Mouse (Mus musculus): ENCODE results near the gene H13. TPM values are rescaled to one million over a fixed set of nuclear protein-coding genes. Genes with fewer than 3 reads are reported as not detected.

The H13 gene
- polyA plus RNA-seq, 1 experiment from 2014 or later: 129 TPM

DNA sequence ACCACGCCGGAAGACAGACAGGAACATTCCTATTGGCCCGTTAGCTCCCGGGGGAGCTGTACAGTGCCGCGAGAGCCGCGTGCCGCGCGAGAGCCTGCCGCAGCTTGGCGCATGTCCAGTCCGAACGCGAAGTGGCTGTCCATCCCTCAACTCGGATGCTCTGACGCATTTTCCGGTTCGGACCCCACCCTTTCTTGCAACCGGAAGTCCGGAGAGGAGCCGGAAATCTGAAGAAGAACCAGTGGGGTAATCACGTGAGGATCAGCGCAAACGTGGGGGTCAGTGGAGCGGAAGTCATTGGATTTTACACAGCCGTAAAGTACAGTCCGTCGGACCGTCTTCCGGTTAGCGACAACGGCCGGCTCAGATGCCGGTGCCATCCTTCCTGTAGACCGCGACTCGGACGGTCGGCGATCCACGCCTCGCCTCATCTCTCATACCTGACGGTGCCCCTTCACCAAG lies 17.6 kb downstream of the H13 start, which contains the start of gene Mcts2:
TSS of gene Mcts2 (plus strand) at position 230 of the 462 bp plus-strand sequence.
- 52% methylated on average over 45 of the region's 45 CpGs for WGBS
- Histone ChIP-seq H3K4me3 (peak within 1 kb of the TSS; percentile 42), H3K36me3 (peaks cover 90% of the 10 kb centered on the region), H3K27me3 (no peaks in the 10 kb centered on the region), H3K27ac (no peak within 1 kb of the TSS), H3K9ac (peak within 1 kb of the TSS; percentile 45), H3K9me3 (peaks cover 11% of the 10 kb centered on the region; the same call in 1 of the 2 replicates), H3K4me2 (replicated peaks) (peak within 1 kb of the TSS; percentile 63), H3K4me1 (no peaks in the 10 kb centered on the region; the same call in 1 of the 2 replicates)
- peak; percentile 92 for ATAC-seq (ENCODE audit: insufficient number of reproducible peaks, insufficient read depth, low FRiP score, low TSS enrichment)

DNA sequence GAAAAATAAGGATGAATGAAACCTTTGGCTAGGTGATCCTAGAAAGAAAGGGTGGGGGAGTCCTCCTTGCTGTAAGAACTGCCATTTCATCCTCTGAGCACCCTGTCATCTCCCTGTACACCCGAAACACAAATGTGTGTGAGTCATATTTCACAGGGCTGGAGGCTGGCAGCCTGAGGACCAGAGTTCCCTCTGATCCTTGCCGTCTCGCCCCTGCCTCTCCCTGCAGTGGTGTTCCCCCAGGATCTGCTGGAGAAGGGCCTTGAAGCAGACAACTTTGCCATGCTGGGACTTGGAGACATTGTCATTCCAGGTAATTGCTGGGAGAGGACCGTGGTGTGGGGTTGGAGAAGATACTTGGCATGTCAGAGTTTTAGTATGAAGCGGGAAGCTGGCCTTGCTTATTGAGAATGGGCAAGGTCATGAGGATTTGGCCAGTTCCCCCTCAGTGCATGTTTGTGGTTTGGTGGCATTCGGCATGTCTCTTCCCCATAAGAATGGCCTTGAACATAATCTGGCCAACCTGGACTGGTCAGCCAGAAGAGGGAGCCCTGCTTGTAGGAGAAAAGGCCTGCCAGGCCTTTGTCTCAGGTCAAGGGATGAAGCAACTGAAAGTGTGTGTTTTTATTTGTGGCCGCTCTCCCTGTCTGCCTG lies 22.4 kb downstream of the H13 start:
- H3K4me2 ChIP-seq (replicated peaks): no peak overlapping the region
- no peak for ATAC-seq (ENCODE audit: insufficient number of reproducible peaks, insufficient read depth, low FRiP score, low TSS enrichment)
- 0 out of 2 replicates have a peak, but pooled peaks cover 4% of the 10 kb centered on the region for H3K9me3 ChIP-seq
- no peak overlapping the region for H3K4me3 ChIP-seq
- H3K36me3 ChIP-seq: peaks cover 67% of the 10 kb centered on the region
- H3K9ac ChIP-seq: peak overlapping the region; percentile 4
- peak overlapping the region; percentile 32; the same call in 1 of the 2 replicates for H3K27ac ChIP-seq
- no peaks in the 10 kb centered on the region for H3K27me3 ChIP-seq
- no peaks in the 10 kb centered on the region; the same call in 1 of the 2 replicates for H3K4me1 ChIP-seq
- 67% methylated on average over 7 of the region's 7 CpGs for WGBS

DNA sequence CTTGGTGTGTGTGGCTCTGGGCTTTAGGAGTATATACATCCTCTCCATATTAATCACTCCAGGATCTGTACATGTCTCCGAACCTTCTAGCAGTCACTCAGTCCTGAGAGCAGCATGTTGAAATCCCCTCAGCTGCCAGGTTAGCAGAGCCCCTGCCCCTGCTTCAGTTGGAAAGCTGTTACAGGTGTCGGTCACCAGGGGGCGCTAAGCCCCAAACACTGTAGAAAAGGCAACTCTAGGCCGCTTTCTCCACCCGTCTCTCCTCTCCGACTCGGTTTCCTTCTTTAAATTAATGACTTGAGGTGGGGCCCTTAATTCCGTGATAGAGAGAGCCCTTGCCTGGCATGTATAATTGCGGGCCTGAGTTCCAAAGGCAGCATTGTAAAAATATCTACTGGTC lies 24.0 kb downstream of the H13 start:
- H3K4me1 ChIP-seq: peaks cover 3% of the 10 kb centered on the region
- H3K4me3 ChIP-seq: no peak overlapping the region
- WGBS: 16% methylated on average over 9 of the region's 9 CpGs
- H3K27ac ChIP-seq: peak overlapping the region; percentile 18; the same call in 1 of the 2 replicates
- peaks cover 59% of the 10 kb centered on the region for H3K36me3 ChIP-seq
- no peaks in the 10 kb centered on the region for H3K9me3 ChIP-seq
- no peak for ATAC-seq (ENCODE audit: insufficient number of reproducible peaks, insufficient read depth, low FRiP score, low TSS enrichment)
- H3K9ac ChIP-seq: no peak overlapping the region
- H3K27me3 ChIP-seq: no peaks in the 10 kb centered on the region
- H3K4me2 ChIP-seq (replicated peaks): peak overlapping the region; percentile 33

DNA sequence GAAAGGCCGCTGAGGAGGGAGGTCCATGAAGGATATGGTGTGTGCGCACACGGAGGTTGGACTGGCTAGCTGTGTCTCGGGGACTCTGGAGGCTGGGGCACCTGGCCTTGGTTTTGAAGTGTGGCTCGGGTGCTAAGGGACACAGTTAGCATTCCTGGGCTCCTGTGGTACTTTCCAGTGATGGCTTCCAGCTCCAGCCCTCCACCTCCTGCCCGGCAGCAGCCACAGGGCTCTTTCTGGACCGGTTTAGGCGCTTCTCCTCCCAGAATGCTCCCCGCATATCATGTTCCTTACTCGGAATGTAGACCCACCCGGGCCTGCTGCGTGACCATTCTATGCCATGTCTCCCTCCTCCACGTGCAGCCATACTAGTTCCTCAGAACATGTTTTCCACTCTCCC lies 24.5 kb downstream of the H13 start:
- Histone ChIP-seq H3K9me3 (no peaks in the 10 kb centered on the region), H3K4me3 (no peak overlapping the region), H3K27me3 (no peaks in the 10 kb centered on the region), H3K9ac (peak overlapping the region; percentile 20; the same call in 1 of the 2 replicates), H3K4me2 (replicated peaks) (peak overlapping the region; percentile 33), H3K27ac (peak overlapping the region; percentile 18; the same call in 1 of the 2 replicates), H3K36me3 (peaks cover 59% of the 10 kb centered on the region), H3K4me1 (peaks cover 3% of the 10 kb centered on the region; the same call in 1 of the 2 replicates)
- WGBS: 79% methylated on average over 13 of the region's 13 CpGs
- ATAC-seq (ENCODE audit: insufficient number of reproducible peaks, insufficient read depth, low FRiP score, low TSS enrichment): no peak

DNA sequence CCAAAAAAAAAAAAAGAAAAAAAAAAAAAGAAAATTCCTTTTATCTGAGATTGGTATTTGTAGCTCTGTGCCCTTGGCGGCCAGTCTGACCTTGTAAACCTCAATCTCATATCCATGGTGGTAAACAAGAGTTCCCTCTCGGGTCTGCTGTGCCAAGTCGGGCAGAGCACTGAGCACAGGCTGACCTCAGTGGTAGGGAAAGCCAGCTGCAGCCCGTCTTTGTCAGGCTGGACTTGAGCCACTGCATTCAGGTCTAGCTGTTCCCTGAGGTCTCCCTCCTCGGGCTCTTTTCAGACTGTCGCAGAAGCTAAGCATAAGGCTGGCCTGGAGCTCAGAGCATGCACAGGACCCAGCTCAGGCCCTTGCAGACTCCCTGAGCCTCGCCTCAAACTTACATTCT lies 25.4 kb downstream of the H13 start:
- no peak overlapping the region for H3K27ac ChIP-seq
- H3K9ac ChIP-seq: no peak overlapping the region
- H3K27me3 ChIP-seq: no peaks in the 10 kb centered on the region
- H3K4me3 ChIP-seq: no peak overlapping the region
- ATAC-seq (ENCODE audit: insufficient number of reproducible peaks, insufficient read depth, low FRiP score, low TSS enrichment): no peak
- peaks cover 59% of the 10 kb centered on the region for H3K36me3 ChIP-seq
- no peak overlapping the region for H3K4me2 ChIP-seq (replicated peaks)
- 62% methylated on average over 7 of the region's 7 CpGs for WGBS
- H3K9me3 ChIP-seq: no peaks in the 10 kb centered on the region
- peaks cover 3% of the 10 kb centered on the region; the same call in 1 of the 2 replicates for H3K4me1 ChIP-seq

DNA sequence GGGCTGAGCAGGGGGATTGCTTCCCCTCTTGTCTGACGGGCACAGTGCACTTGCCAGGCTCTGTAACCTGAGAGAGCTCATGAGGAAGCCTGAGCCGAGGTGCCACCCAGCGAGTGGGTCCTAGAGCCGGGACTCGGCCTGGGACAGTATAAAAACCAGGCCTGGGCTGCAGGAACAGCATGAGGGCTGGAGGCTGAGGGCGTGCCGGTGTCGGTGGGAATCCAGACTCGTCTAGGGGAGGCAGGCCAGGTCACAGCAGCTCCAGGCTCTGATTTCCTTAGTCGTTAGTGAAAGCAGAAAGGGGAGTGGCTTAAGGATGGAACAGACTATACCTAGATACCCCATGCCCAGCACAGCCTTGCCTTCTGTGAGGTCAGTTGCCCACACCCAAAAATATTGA lies 26.8 kb downstream of the H13 start:
- 56% methylated on average over 10 of the region's 10 CpGs for WGBS
- Histone ChIP-seq H3K9me3 (no peaks in the 10 kb centered on the region), H3K9ac (peak overlapping the region; percentile 55; the same call in 1 of the 2 replicates), H3K4me1 (peaks cover 3% of the 10 kb centered on the region; the same call in 1 of the 2 replicates), H3K27me3 (no peaks in the 10 kb centered on the region), H3K36me3 (peaks cover 60% of the 10 kb centered on the region), H3K27ac (peak overlapping the region; percentile 77; the same call in 1 of the 2 replicates), H3K4me3 (no peak overlapping the region), H3K4me2 (replicated peaks) (no peak overlapping the region)
- peak; percentile 22; the same call in 1 of the 2 replicates for ATAC-seq (ENCODE audit: insufficient number of reproducible peaks, insufficient read depth, low FRiP score, low TSS enrichment)

DNA sequence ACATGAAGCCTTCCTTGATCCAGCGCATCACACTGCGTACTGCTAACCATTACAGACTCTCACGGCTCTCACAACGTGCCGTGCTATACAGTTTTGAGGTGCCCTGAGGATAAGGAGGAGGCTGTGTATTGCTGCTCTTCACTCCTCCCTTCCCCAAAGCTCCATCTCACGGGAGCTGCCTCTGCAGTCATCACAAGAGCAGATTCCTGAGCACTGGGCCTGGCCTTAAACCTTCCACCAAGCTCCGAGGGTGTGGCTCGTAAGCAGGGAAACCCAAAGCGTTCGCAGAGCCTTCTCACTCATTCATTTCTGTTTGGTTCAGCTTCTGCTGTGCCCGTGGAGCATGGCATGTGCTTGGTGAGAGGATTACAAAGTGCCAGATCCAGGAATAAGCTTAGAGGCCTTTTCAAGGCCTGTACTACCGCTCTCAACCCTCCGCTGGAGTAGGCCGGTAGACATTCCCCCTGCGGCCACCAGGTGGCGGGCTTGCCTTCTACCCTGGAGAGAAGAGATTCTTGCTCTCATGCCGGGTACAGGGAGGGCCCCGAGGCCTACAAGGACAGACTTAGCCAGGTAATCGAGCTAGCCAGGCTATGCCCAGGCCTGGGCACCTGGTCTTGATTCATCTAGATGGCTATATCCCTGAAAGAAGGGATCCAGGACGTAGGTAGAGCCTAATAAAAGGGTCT lies 27.4 kb downstream of the H13 start:
- ATAC-seq (ENCODE audit: insufficient number of reproducible peaks, insufficient read depth, low FRiP score, low TSS enrichment): no peak
- Histone ChIP-seq H3K9ac (peak overlapping the region; percentile 55), H3K27me3 (no peaks in the 10 kb centered on the region), H3K27ac (peak overlapping the region; percentile 77), H3K4me3 (no peak overlapping the region), H3K4me1 (peaks cover 3% of the 10 kb centered on the region; the same call in 1 of the 2 replicates), H3K4me2 (replicated peaks) (no peak overlapping the region), H3K36me3 (peaks cover 66% of the 10 kb centered on the region), H3K9me3 (no peaks in the 10 kb centered on the region)
- 41% methylated on average over 20 of the region's 20 CpGs for WGBS

DNA sequence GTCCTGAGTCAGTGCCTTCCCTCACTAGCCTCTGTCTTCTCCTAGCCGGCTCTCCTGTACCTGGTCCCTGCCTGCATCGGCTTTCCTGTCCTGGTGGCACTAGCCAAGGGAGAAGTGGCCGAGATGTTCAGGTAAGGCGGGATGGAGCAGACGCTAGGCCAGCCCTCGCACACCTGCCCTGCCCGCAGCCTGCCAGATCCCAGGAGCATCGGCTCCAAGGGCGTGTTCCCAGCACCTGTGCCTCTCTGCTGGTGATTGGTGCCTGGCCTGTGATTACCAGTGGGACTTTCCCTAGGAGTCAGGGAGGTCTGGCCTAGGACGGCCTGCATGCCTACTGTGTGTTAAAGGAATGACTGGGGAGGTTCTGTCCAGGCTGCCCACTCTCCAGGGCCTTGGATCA lies 30.9 kb downstream of the H13 start:
- H3K4me1 ChIP-seq: peaks cover 3% of the 10 kb centered on the region; the same call in 1 of the 2 replicates
- no peak overlapping the region for H3K27ac ChIP-seq
- H3K4me2 ChIP-seq (replicated peaks): no peak overlapping the region
- H3K27me3 ChIP-seq: no peaks in the 10 kb centered on the region
- no peak for ATAC-seq (ENCODE audit: insufficient number of reproducible peaks, insufficient read depth, low FRiP score, low TSS enrichment)
- H3K9me3 ChIP-seq: no peaks in the 10 kb centered on the region
- H3K9ac ChIP-seq: no peak overlapping the region
- whole genome bisulfite sequencing: 91% methylated on average over 10 of the region's 10 CpGs
- H3K36me3 ChIP-seq: peaks cover 90% of the 10 kb centered on the region
- H3K4me3 ChIP-seq: no peak overlapping the region

DNA sequence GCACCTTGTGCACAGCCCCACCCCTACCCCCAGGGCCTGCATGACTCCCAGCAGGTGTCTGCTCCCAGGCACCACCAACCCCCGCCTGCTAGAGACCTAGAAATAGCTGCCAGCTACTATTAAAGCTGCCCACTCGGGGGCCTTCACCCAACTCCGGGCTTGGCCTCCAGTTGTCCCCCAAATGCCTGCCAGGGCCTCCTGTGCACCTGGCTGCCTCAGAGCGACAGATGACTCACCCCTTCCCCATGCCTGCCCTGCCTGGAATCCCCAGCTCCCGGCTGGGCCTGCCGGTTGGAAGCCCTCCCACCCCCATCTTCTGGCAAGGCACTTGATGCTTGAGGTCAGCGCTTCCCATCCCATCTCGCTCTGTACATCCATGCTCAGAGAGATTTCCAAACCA lies 31.5 kb downstream of the H13 start:
- ATAC-seq (ENCODE audit: insufficient number of reproducible peaks, insufficient read depth, low FRiP score, low TSS enrichment): no peak
- Histone ChIP-seq H3K4me3 (no peak overlapping the region), H3K9ac (no peak overlapping the region), H3K4me2 (replicated peaks) (no peak overlapping the region), H3K36me3 (peaks cover 89% of the 10 kb centered on the region), H3K4me1 (peaks cover 8% of the 10 kb centered on the region), H3K9me3 (no peaks in the 10 kb centered on the region), H3K27ac (no peak overlapping the region), H3K27me3 (no peaks in the 10 kb centered on the region)
- 96% methylated on average over 8 of the region's 8 CpGs for WGBS

DNA sequence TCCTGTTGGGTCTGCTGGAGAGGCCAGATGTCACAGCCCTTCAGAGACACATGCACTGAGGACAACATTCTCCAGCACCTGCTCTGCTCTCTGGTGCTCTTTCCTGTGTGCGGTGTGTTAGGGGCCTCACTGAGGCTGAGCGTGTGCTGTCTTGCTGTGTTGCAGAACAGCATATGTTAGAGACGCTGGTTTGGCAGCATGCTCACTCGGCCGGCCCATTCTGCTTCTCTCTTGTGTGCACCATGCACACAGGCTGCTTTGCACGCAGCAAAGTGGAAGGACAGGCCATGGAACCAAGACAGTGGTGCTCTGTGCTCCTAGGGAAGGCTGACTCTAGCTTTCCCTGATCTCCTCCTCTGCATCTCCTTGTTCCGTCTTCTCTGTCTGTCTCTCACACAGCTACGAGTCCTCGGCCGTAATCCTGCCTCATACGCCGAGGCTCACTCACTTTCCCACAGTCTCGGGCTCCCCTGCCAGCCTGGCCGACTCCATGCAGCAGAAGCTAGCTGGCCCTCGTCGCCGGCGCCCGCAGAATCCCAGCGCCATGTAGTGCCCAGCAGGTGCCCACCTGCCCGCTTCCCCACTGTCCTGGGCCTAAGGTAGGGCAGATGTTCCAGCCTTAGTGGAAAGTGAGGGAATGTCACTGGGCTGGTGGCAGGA lies 34.5 kb downstream of the H13 start:
- 90% methylated on average over 21 of the region's 21 CpGs for WGBS
- peaks cover 68% of the 10 kb centered on the region for H3K36me3 ChIP-seq
- H3K4me1 ChIP-seq: peaks cover 30% of the 10 kb centered on the region
- H3K9ac ChIP-seq: no peak overlapping the region
- H3K4me2 ChIP-seq (replicated peaks): no peak overlapping the region
- 0 out of 2 replicates have a peak overlapping the region, but pooled peaks have one; percentile 17 for H3K27ac ChIP-seq
- no peak overlapping the region for H3K4me3 ChIP-seq
- H3K27me3 ChIP-seq: no peaks in the 10 kb centered on the region
- ATAC-seq (ENCODE audit: insufficient number of reproducible peaks, insufficient read depth, low FRiP score, low TSS enrichment): no peak
- no peaks in the 10 kb centered on the region for H3K9me3 ChIP-seq

DNA sequence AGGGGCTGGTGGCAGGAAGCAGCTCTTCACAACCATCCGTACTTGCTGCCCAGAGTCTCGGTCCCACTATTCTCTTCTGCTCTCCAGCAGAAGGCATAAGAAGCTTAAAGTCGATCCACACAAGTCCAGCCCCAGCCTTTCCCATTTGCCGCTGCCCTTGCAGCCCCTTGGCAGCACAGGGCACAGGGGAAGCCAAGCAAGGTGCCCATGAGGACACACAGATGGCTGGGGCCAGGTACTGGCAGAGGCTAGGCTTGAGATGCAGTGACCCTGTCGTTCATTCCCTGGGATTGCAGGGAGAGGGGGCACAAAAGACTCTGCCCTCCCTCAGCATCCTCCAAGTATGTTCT lies 35.0 kb downstream of the H13 start:
- Histone ChIP-seq H3K4me3 (no peak overlapping the region), H3K9me3 (no peaks in the 10 kb centered on the region), H3K36me3 (peaks cover 66% of the 10 kb centered on the region), H3K27me3 (no peaks in the 10 kb centered on the region), H3K4me2 (replicated peaks) (no peak overlapping the region), H3K9ac (no peak overlapping the region), H3K4me1 (peaks cover 30% of the 10 kb centered on the region), H3K27ac (0 out of 2 replicates have a peak overlapping the region, but pooled peaks have one; percentile 17)
- no peak for ATAC-seq (ENCODE audit: insufficient number of reproducible peaks, insufficient read depth, low FRiP score, low TSS enrichment)
- 80% methylated on average over 5 of the region's 5 CpGs for whole genome bisulfite sequencing
